Mouse (Mus musculus): Measurements from ENCODE around the gene Catsperg1.

- peak; percentile 89 for TF ChIP-seq CTCF (IDR thresholded peaks at IDR 0.05; ENCODE audit: low read depth, low read length)
- TF ChIP-seq POLR2A (IDR thresholded peaks at IDR 0.05; ENCODE audit: insufficient read depth, low read length) = no peak
- TF ChIP-seq EP300 (IDR thresholded peaks at IDR 0.05; ENCODE audit: insufficient read depth, low read depth, low read length) = no peak
Observed at GRCm38 (mm10) chr7:29244732-29245416, 31.0 kb upstream of the Catsperg1 start.
